Mouse (Mus musculus) gastrocnemius, adult 8-10 months (tissue): ENCODE measurements at regions not wholly inside any gene's neighbourhood (a gene's known extent, or its start where the extent isn't known, plus 50 kb on each side); places are given as distances from the start of the nearest gene placed in this dataset.
A peak's percentile ranks its signal among the peaks of the same experiment; 100 is the strongest.

Experiments
- DNase-seq, 2 experiments: peaks; one replicate each; pipeline ENCODE4 v3.0.0; 2022; ENCODE audit warnings: low spot score in 2 of 2

- DNase-seq, result no peak
Measured at GRCm38 (mm10) chr13:47858946-47859345, 402.1 kb upstream of the Id4 start.

GRCm38 (mm10) chr13:47860316-47860715, 400.7 kb upstream of the Id4 start:
- no peak for DNase-seq

- no peak for DNase-seq
Measured at GRCm38 (mm10) chr13:47862896-47863295, 398.1 kb upstream of the Id4 start.

- DNase-seq, result no peak
Measured at GRCm38 (mm10) chr13:47868656-47869055, 392.4 kb upstream of the Id4 start.

GRCm38 (mm10) chr13:47869670-47870532, 391.1 kb upstream of the Id4 start:
- DNase-seq, result peak; percentile 9 to 11

- DNase-seq, result no peak
Measured at GRCm38 (mm10) chr13:47872645-47873044, 388.4 kb upstream of the Id4 start.

DNA sequence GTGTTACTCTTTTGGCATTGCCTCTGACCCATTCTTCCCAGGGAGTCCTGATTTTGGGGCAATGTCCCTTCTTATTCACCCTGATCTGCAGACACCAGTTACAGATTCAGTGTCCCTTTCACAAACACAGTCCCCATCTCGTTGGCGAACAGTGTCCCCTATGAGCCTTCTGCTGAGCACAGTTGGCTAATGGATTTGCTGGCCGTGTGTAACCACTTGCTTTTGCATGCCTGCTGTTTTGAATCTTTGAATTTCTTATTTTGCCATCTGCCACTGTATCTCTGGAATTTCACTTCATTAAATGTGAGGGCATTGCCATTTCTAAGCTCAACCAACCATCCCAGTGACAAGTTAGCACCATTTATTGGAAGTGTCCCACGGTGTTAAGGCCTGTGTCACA, 368.5 kb upstream of the Id4 start:
- no peak for DNase-seq

- DNase-seq, result no peak
Measured at GRCm38 (mm10) chr13:47894331-47894730, 366.7 kb upstream of the Id4 start.

DNA sequence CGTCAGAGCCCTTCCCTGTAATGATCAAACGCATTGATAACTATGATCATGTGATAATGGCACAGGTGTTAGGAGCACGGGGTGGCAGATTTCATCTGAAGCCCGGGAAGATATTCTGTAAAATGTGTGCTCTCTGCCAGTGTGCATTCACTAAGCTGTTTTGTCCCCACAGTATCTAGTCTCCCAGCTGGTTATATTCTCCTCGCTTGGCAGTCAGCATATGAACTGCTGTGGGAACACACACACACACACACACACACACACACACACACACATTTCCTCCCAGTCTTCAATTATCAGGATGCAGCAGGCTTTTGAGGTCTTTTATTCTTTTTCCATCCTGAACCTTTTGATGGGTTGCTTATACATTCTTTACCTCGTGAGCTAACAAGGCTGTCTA, 365.8 kb upstream of the Id4 start:
- no peak for DNase-seq

DNA sequence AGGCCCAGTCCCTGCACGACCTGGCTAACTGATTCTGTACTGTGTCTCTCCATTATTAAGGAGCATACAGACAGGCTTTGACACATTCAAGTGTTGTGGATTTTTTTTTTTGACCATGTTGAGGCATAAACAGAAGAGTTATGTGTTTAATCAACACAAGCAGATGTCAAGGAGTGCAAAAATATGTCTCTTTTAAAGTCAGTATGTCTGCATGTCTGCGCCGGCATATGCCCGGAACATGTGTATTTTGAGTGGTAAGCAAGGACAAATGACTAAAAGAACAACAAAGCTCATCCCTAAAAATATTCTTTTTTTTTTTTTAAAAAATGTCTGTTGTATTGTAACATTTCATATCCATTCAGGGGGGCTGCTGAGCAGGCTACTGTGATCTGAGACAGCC, 364.4 kb upstream of the Id4 start:
- DNase-seq, result no peak

DNA sequence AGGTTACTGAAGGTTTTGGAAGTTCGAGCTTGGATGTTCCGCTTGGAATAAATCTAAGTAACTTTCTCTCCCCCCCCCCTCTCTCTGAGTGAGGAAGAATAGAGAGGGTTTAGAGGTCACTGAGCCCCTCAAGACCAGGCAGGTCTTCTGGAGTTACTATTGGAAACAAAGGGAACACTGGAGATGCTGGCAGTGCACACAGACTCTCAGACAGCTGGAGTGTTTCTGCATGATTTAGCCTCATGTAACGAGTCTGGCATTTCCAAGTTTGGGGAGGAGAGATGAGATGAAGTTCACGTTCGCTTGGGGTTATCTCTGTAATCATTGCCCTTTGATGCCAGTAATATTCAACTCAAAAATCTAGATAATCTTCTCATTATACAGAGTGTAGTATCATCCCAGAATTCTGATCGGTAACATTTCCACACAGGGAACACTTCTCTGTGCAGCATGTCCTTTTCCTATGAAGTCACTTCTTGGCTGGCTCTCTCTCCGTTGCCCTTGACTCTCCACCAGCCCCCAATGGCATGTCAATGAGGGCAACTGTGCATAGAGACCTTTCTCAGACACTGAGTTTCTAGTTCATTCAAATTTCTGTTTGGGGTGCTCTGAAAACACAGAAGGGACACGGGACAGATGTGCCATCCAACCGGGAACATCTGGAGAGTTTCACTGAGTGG, 351.0 kb upstream of the Id4 start:
- no peak for DNase-seq

DNA sequence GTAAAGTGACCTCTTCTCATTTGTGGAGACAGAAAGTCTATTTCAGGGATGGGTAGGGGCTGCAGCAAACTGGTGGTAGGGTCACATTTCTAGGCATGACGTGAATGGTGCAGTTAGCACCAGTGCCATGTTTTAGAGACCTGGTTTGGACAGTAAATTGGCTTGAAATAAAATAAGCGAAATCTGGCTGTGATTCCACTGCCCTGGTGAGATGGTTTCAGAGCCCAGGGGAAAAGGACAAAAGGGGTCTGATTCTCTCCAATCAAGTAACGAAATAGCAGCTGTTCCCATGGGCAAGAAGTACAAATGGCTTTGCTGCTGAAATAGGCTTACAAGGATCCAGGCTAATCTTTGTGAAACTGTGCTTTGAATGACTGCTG, 350.5 kb upstream of the Id4 start:
- no peak for DNase-seq

DNA sequence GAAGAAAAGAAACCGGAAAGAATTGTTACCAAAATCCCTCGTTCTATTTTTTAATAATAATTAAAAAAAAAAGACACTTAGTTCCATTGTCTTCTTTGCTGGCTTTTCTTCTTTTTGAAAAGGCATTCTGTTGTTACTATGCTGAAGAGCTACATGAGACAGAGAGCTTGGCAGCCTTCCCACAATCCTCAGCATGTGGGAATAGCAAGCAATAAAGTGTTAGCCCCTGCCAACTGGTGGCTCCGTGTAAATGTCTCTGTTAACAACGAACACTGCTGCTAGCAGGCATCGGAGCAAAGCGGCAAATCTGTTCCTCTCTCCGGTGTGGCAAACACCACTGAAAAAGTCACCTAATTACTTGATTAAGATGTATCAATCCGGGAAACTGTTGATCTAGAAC, 344.6 kb upstream of the Id4 start:
- DNase-seq, result peak in 1 of 2 experiments; percentile 3

DNA sequence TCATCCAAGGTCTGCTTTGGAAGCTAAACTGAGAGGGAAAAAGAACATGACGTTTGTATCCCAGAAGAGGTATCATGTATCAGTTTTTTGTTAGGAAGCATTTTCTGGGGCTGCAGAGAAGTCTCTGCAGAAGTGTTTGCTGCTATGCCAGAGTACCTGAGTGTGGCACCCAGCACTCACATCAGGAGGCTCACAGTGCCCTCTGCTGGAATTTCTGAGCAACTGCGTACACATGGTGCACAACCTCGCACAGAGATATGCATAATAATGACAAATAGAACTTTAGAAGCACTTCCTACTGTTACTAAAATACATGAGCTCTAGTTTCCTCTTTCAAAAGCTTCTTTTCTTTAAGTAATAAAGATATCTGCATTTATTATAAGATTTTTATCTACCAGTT, 343.7 kb upstream of the Id4 start:
- no peak for DNase-seq

GRCm38 (mm10) chr13:47921044-47921443, 340.0 kb upstream of the Id4 start:
- DNase-seq, result no peak

GRCm38 (mm10) chr13:47940696-47941095, 320.3 kb upstream of the Id4 start:
- DNase-seq, result no peak

DNA sequence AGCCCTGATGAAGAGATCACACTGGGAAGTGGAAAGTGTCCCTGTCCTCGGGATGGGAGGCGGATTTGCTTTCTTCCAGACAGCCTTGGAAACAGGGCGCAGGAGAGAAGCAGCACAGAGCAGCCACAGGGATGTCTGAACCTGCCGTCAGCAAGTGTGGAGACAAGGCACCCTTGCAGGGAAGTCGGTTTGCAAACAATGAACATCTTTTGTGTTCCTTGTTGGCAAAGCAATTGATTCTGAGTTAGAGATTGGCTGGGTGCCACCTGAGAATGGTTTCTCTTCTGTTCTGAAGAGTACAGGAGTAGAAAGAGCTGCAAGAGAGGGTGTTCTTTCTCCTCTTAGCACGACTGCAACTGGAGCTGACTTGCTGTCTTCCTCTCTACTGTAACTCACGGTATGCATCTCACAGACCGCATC, 318.6 kb upstream of the Id4 start:
- no peak for DNase-seq

- no peak for DNase-seq
Measured at GRCm38 (mm10) chr13:47943645-47944044, 317.4 kb upstream of the Id4 start.

- DNase-seq, result no peak
Measured at GRCm38 (mm10) chr13:47948098-47948865, 312.7 kb upstream of the Id4 start.

- no peak for DNase-seq
Measured at GRCm38 (mm10) chr13:47950456-47950855, 310.6 kb upstream of the Id4 start.

DNA sequence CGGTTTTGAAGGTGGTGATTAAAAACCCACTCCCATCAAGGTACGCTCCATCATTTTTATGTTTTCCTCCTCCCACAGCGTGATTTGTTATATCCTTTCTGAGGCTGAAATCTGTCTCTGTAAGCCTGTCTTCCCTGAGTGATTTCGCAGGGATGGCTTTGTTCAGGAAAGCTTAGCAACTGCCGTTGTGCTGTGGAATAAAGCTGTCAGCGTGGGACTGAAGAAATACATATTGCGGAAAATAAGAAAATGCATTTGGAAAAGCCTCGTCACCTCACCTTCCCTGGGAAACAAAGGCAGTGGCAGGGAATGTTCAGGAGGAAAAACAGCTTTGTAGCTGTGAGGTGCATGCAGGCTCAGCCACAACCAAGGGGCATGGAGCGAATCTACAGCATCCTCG, 310.0 kb upstream of the Id4 start:
- DNase-seq, result no peak

DNA sequence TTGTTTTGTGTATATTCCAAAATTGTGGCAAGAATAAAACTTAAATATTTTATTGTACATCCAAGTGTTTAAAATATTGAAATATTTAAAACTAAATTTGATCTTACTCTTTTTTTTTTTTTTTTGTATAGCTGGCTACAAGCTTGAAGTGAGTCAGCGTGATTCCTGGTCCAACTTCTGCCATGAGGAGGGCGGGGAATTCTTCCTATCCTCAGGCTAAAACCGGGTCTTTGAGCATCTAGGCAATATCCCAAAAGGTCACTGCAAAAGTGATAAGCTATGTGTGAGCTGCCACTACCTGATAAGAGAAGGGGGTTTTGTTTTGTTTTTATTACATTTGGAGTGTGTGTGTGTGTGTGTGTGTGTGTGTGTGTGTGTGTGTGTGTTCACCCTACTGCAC, 308.1 kb upstream of the Id4 start:
- DNase-seq, result no peak
